Mouse (Mus musculus) heart, postnatal 0 days (tissue): ENCODE results near the gene Six1.

Experiments
- CTCF ChIP-seq: IDR thresholded peaks from 2 replicates; pipeline ENCODE4 v1.5.1; 2016; ENCODE audit warnings: antibody characterized with exemption, control low read depth, low read depth
- EP300 ChIP-seq: IDR thresholded peaks from 2 replicates; pipeline ENCODE4 v1.6.1; 2016; ENCODE audit warnings: antibody characterized with exemption, low read depth

GRCm38 (mm10) chr12:73025490-73025889 is 28.2 kb downstream of the Six1 start:
- TF ChIP-seq CTCF, result no peak
- TF ChIP-seq EP300, result peak; percentile 12; the same call in 1 of the 2 replicates
